In genomic region chr2:32610610-32611229, GRCm38 (mm10) we compare ENCODE assay signal across 8 mouse cellular contexts. TPM values are rescaled to one million over a fixed set of nuclear protein-coding genes. Genes with fewer than 3 reads are reported as not detected.
A peak's percentile ranks its signal among the peaks of the same experiment; 100 is the strongest.
DNase-seq lines count a peak whose midpoint lies in the region; ATAC-seq lines count a peak whose summit lies in the region.

No protein-coding gene starts in this region.

- DNase-seq in cerebellum, adult 8-10 months, result peak; percentile 45
- peak; percentile 44 for DNase-seq in 3T3-L1 (ENCODE audit: low read depth, low spot score)
- DNase-seq in kidney, postnatal 14 days, result peak; percentile 62

- WGBS in heart, embryonic 14.5 days, result 9% methylated on average over 23 of the region's 23 CpGs
- 18% methylated on average over 23 of the region's 23 CpGs for WGBS in midbrain, embryonic 12.5 days

- H3K4me1 ChIP-seq in brown adipose tissue, adult 24 weeks (ENCODE audit: control insufficient read depth, insufficient read depth, insufficient read length, low read length), result peaks cover 7% of the 10 kb centered on the region; the same call in 1 of the 2 replicates
- H3K4me1 ChIP-seq in heart, embryonic 14.5 days (ENCODE audit: control insufficient read depth in 2 of 2, insufficient read depth in 2 of 2, low read length in 2 of 2), result peaks cover 25 to 44% of the 10 kb centered on the region in 2 experiments
- peaks cover 27% of the 10 kb centered on the region for H3K4me1 ChIP-seq in midbrain, embryonic 12.5 days

- peak overlapping the region; percentile 80 for H3K4me2 ChIP-seq in heart, embryonic 14.5 days (ENCODE audit: low read length)
- H3K4me2 ChIP-seq in midbrain, embryonic 12.5 days (replicated peaks), result peak overlapping the region; percentile 53

- peak overlapping the region; percentile 60 for H3K9ac ChIP-seq in heart, embryonic 14.5 days (ENCODE audit: low read length)
- peak overlapping the region; percentile 34; the same call in 1 of the 2 replicates for H3K9ac ChIP-seq in midbrain, embryonic 12.5 days (replicated peaks)

- H3K9me3 ChIP-seq in heart, embryonic 14.5 days (ENCODE audit: control insufficient read depth, low read length), result no peaks in the 10 kb centered on the region
- H3K9me3 ChIP-seq in midbrain, embryonic 12.5 days, result no peaks in the 10 kb centered on the region

- peaks cover 29% of the 10 kb centered on the region for H3K36me3 ChIP-seq in heart, embryonic 14.5 days (ENCODE audit: control insufficient read depth, insufficient read depth, low read length)
- peaks cover 6% of the 10 kb centered on the region; the same call in 1 of the 2 replicates for H3K36me3 ChIP-seq in midbrain, embryonic 12.5 days

- H3K27ac ChIP-seq in brown adipose tissue, adult 24 weeks (replicated peaks; ENCODE audit: low read depth, low read length), result 0 out of 2 replicates have a peak overlapping the region, but pooled peaks have one; percentile 4
- peak overlapping the region; percentile 53 to 63; a peak in 3 of 4 replicates for H3K27ac ChIP-seq in heart, embryonic 14.5 days (replicated peaks in 1 of 2; ENCODE audit: control insufficient read depth in 1 of 2, insufficient read depth in 1 of 2, low read depth in 2 of 2, low read length in 2 of 2)
- H3K27ac ChIP-seq in midbrain, embryonic 12.5 days (replicated peaks), result no peak overlapping the region

- no peak for ATAC-seq in cerebellum, adult (ENCODE audit: insufficient number of reproducible peaks, low FRiP score, low TSS enrichment)
- no peak for ATAC-seq in heart, embryonic 14.5 days (ENCODE audit: insufficient number of reproducible peaks, insufficient read depth, low FRiP score, low read depth)
- ATAC-seq in midbrain, embryonic 12.5 days (ENCODE audit: low FRiP score, low read depth), result no peak
- ATAC-seq in inflammation-experienced regulatory T-cells, adult 6 months, result no peak

- no peaks in the 10 kb centered on the region for H3K27me3 ChIP-seq in heart, embryonic 14.5 days (ENCODE audit: control insufficient read depth, insufficient read depth, low read length)
- H3K27me3 ChIP-seq in midbrain, embryonic 12.5 days, result peaks cover 23% of the 10 kb centered on the region

- peak overlapping the region; percentile 92 for H3K4me3 ChIP-seq in brown adipose tissue, adult 24 weeks (ENCODE audit: insufficient read depth, low read depth, low read length)
- peak overlapping the region; percentile 39 to 44 for H3K4me3 ChIP-seq in heart, embryonic 14.5 days (ENCODE audit: control insufficient read depth in 1 of 2, insufficient read depth in 1 of 2, low read depth in 1 of 2, low read length in 2 of 2)
- peak overlapping the region; percentile 32 for H3K4me3 ChIP-seq in midbrain, embryonic 12.5 days

RNA-seq across cellular contexts. Expression of gene Ak1, which starts 10.8 kb away (rescaled TPM):
- 87.5 and 109 TPM in 2 replicates for polyA plus RNA-seq in brown adipose tissue, adult 24 weeks (2012; ENCODE audit: insufficient read depth, insufficient read length, missing spikeins)
- 336 and 355 TPM in 2 replicates for polyA plus RNA-seq in heart, embryonic 14.5 days (2014; fragmentation: Nextera tagmentation; extraction: Ambion mirVana)
- polyA plus RNA-seq in midbrain, embryonic 12.5 days (2016; fragmentation: Nextera tagmentation; extraction: Ambion mirVana), result 31.6 and 34.7 TPM in 2 replicates
- under 1 TPM in 1 of 3 experiments, not detected in 2; 0.52 TPM for polyA plus RNA-seq in inflammation-experienced regulatory T-cells, adult 6 months (2017; shearing (Covaris generic))

RNA-seq across cellular contexts. Expression of gene St6galnac6, which starts 11.2 kb away (rescaled TPM):
- 79.5 and 87.3 TPM in 2 replicates for polyA plus RNA-seq in brown adipose tissue, adult 24 weeks (2012; ENCODE audit: insufficient read depth, insufficient read length, missing spikeins)
- 11.0 and 12.2 TPM in 2 replicates for polyA plus RNA-seq in heart, embryonic 14.5 days (2014; fragmentation: Nextera tagmentation; extraction: Ambion mirVana)
- polyA plus RNA-seq in midbrain, embryonic 12.5 days (2016; fragmentation: Nextera tagmentation; extraction: Ambion mirVana), result 10.6 and 11.2 TPM in 2 replicates
- 1 to 10 TPM; 3.4 to 5.1 (median 4.3) TPM for polyA plus RNA-seq in inflammation-experienced regulatory T-cells, adult 6 months (2017; shearing (Covaris generic))

RNA-seq across cellular contexts. Expression of gene St6galnac4, which starts 23.8 kb away (rescaled TPM):
- polyA plus RNA-seq in brown adipose tissue, adult 24 weeks (2012; ENCODE audit: insufficient read depth, insufficient read length, missing spikeins), result 2.4 and 3.0 TPM in 2 replicates
- polyA plus RNA-seq in heart, embryonic 14.5 days (2014; fragmentation: Nextera tagmentation; extraction: Ambion mirVana), result 33.4 and 35.7 TPM in 2 replicates
- polyA plus RNA-seq in midbrain, embryonic 12.5 days (2016; fragmentation: Nextera tagmentation; extraction: Ambion mirVana), result 16.1 and 17.9 TPM in 2 replicates
- polyA plus RNA-seq in inflammation-experienced regulatory T-cells, adult 6 months (2017; shearing (Covaris generic)), result 10 to 100 TPM; 31.5 to 42.6 (median 33.5) TPM

RNA-seq across cellular contexts. Expression of gene 9430097D07Rik, which starts 35.2 kb away (rescaled TPM):
- polyA plus RNA-seq in brown adipose tissue, adult 24 weeks (2012; ENCODE audit: insufficient read depth, insufficient read length, missing spikeins), result not detected in 2 replicates
- 0.13 TPM in 1 of 2 replicates, not detected in the other for polyA plus RNA-seq in heart, embryonic 14.5 days (2014; fragmentation: Nextera tagmentation; extraction: Ambion mirVana)
- polyA plus RNA-seq in midbrain, embryonic 12.5 days (2016; fragmentation: Nextera tagmentation; extraction: Ambion mirVana), result 0.16 and 0.56 TPM in 2 replicates
- polyA plus RNA-seq in inflammation-experienced regulatory T-cells, adult 6 months (2017; shearing (Covaris generic)), result under 1 TPM in 1 of 3 experiments, not detected in 2; 0.31 TPM

RNA-seq across cellular contexts. Expression of gene Eng, which starts 35.7 kb away (rescaled TPM):
- polyA plus RNA-seq in brown adipose tissue, adult 24 weeks (2012; ENCODE audit: insufficient read depth, insufficient read length, missing spikeins), result 22.4 and 28.7 TPM in 2 replicates
- polyA plus RNA-seq in heart, embryonic 14.5 days (2014; fragmentation: Nextera tagmentation; extraction: Ambion mirVana), result 146 and 148 TPM in 2 replicates
- polyA plus RNA-seq in midbrain, embryonic 12.5 days (2016; fragmentation: Nextera tagmentation; extraction: Ambion mirVana), result 27.7 and 29.5 TPM in 2 replicates
- not detected for polyA plus RNA-seq in inflammation-experienced regulatory T-cells, adult 6 months (2017; shearing (Covaris generic))

Comparison
In these comparisons a context has a peak if more than half of its experiments do, and no peak if none do; other contexts are left out.
1. H3K4me3 ChIP-seq: peak in every context shown above with its lines; median percentile 92 in brown adipose tissue, adult 24 weeks; 42 in heart, embryonic 14.5 days; 32 in midbrain, embryonic 12.5 days.
2. RNA of gene Ak1, which starts 10.8 kb away (polyA plus RNA-seq): 336 to 355 TPM in heart, embryonic 14.5 days, 87.5 to 109 TPM in brown adipose tissue, adult 24 weeks and 31.6 to 34.7 TPM in midbrain, embryonic 12.5 days; 0.52 TPM in inflammation-experienced regulatory T-cells, adult 6 months; every median in the first group is over 10 times any median in the second.
3. Peak in every context shown above with its lines, with median percentiles within 50 percentile points of each other: DNase-seq.